In genomic region chr4:132982999-132983398, GRCm38 (mm10) we compare ENCODE assay signal across 11 mouse cellular contexts. TPM values are rescaled to one million over a fixed set of nuclear protein-coding genes. Genes with fewer than 3 reads are reported as not detected.
DNase-seq lines count a peak whose midpoint lies in the region; ATAC-seq and TF ChIP-seq lines count a peak whose summit lies in the region.
"Had no signal": no experiment of that assay in that cellular context is flagged by ENCODE, and none has a peak within 500 bp of the region (broad histone marks: within the 10 kb centered on the region; RNA-seq: fewer than 3 reads in every experiment).

No protein-coding gene starts in this region.

- H3K9me3 ChIP-seq in intestine, embryonic 14.5 days (ENCODE audit: control insufficient read depth, low read length): no peaks in the 10 kb centered on the region
- no peaks in the 10 kb centered on the region for H3K9me3 ChIP-seq in intestine, postnatal 0 days (ENCODE audit: control insufficient read depth)

- no peaks in the 10 kb centered on the region for H3K36me3 ChIP-seq in intestine, embryonic 14.5 days (ENCODE audit: control insufficient read depth, insufficient read depth, low read length)
- H3K36me3 ChIP-seq in intestine, postnatal 0 days (ENCODE audit: control insufficient read depth, insufficient read depth): no peaks in the 10 kb centered on the region; the same call in 1 of the 2 replicates

- H3K9ac ChIP-seq in intestine, embryonic 14.5 days (ENCODE audit: low read length): no peak overlapping the region
- no peak overlapping the region for H3K9ac ChIP-seq in intestine, postnatal 0 days (ENCODE audit: low read depth, low read length)

- no peak for ATAC-seq in intestine, embryonic 14.5 days (replicated peaks; ENCODE audit: low FRiP score, low TSS enrichment, low read depth)
- ATAC-seq in intestine, postnatal 0 days: no peak
- ATAC-seq in granulocyte monocyte progenitor cell, adult 5-6 weeks (replicated peaks; ENCODE audit: poor library complexity, severe bottlenecking): peak; percentile 93
- peak; percentile 81 for ATAC-seq in monocyte, adult 5-6 weeks (replicated peaks; ENCODE audit: insufficient number of reproducible peaks, low FRiP score, low TSS enrichment, poor library complexity, severe bottlenecking)

- peaks cover 8% of the 10 kb centered on the region; the same call in 1 of the 2 replicates for H3K4me1 ChIP-seq in intestine, embryonic 14.5 days (replicated peaks; ENCODE audit: control insufficient read depth, insufficient read depth, low read length)
- H3K4me1 ChIP-seq in intestine, postnatal 0 days (replicated peaks; ENCODE audit: control insufficient read depth, insufficient read depth, low read length): no peaks in the 10 kb centered on the region

- no peak overlapping the region for H3K4me2 ChIP-seq in intestine, embryonic 14.5 days (ENCODE audit: low read length)
- no peak overlapping the region for H3K4me2 ChIP-seq in intestine, postnatal 0 days (replicated peaks; ENCODE audit: low read depth)

- 74% methylated on average over 6 of the region's 6 CpGs for WGBS in intestine, embryonic 14.5 days
- WGBS in intestine, postnatal 0 days: 56% methylated on average over 6 of the region's 6 CpGs

- peak overlapping the region; percentile 2; the same call in 1 of the 2 replicates for H3K27ac ChIP-seq in intestine, embryonic 14.5 days (ENCODE audit: low read depth)
- no peak overlapping the region for H3K27ac ChIP-seq in intestine, postnatal 0 days (ENCODE audit: low read depth, low read length)

- H3K27me3 ChIP-seq in intestine, embryonic 14.5 days (replicated peaks; ENCODE audit: control insufficient read depth, insufficient read depth, low read length): no peaks in the 10 kb centered on the region
- no peaks in the 10 kb centered on the region for H3K27me3 ChIP-seq in intestine, postnatal 0 days (replicated peaks; ENCODE audit: control insufficient read depth, insufficient read depth, low read length)

- DNase-seq in intestine, embryonic 14.5 days (ENCODE audit: low spot score): no peak
- peak; percentile 36 for DNase-seq in testis, postnatal 10 days (ENCODE audit: low spot score)
- no peak for DNase-seq in testis, postnatal 14 days (ENCODE audit: low spot score)
- no peak for DNase-seq in layer of hippocampus, adult 11-12 months (ENCODE audit: low spot score)
- no peak for DNase-seq in frontal cortex, postnatal 14 days (ENCODE audit: low spot score in 2 of 2)
- DNase-seq: kidney, postnatal 10 days; right cerebral cortex, postnatal 25 days had no signal

- TF ChIP-seq CTCF in intestine, postnatal 0 days (IDR thresholded peaks at IDR 0.05; ENCODE audit: low read depth): no peak

- H3K4me3 ChIP-seq in intestine, embryonic 14.5 days (ENCODE audit: low read depth, low read length): no peak overlapping the region
- H3K4me3 ChIP-seq in intestine, postnatal 0 days (ENCODE audit: low read depth, low read length): no peak overlapping the region

RNA-seq across cellular contexts. Expression of gene Fgr, which starts 9.1 kb away (rescaled TPM):
- 0.62 and 0.99 TPM in 2 replicates for polyA plus RNA-seq in intestine, embryonic 14.5 days (2014; fragmentation: Nextera tagmentation; extraction: Ambion mirVana)
- 2.0 and 2.4 TPM in 2 replicates for polyA plus RNA-seq in intestine, postnatal 0 days (2015; fragmentation: Nextera tagmentation; extraction: Ambion mirVana)
- not detected in 2 replicates for total RNA-seq in granulocyte monocyte progenitor cell, adult 5-6 weeks (2014; fragmentation: Nextera tagmentation)
- total RNA-seq in granulocyte monocyte progenitor cell, adult 5-6 weeks (2017): 0.99 and 2.4 TPM in 2 replicates
- 266 TPM in 3 replicates for total RNA-seq in monocyte, adult 5-6 weeks (2017)
- polyA plus RNA-seq: neural tube, embryonic 14.5 days had no signal

RNA-seq across cellular contexts. Expression of gene Ahdc1, which starts 28.1 kb away (rescaled TPM):
- polyA plus RNA-seq in intestine, embryonic 14.5 days (2014; fragmentation: Nextera tagmentation; extraction: Ambion mirVana): 7.3 and 8.1 TPM in 2 replicates
- polyA plus RNA-seq in intestine, postnatal 0 days (2015; fragmentation: Nextera tagmentation; extraction: Ambion mirVana): 2.4 and 3.1 TPM in 2 replicates
- total RNA-seq in granulocyte monocyte progenitor cell, adult 5-6 weeks (2014; fragmentation: Nextera tagmentation): 1.3 and 4.7 TPM in 2 replicates
- total RNA-seq in granulocyte monocyte progenitor cell, adult 5-6 weeks (2017): 0.26 and 0.93 TPM in 2 replicates
- 2.8 to 13.7 TPM (median 3.3 TPM) in 3 replicates for total RNA-seq in monocyte, adult 5-6 weeks (2017)

Comparison
In these comparisons a context has a peak if more than half of its experiments do, and no peak if none do; other contexts are left out.
1. ATAC-seq: peak in granulocyte monocyte progenitor cell, adult 5-6 weeks (single experiment) and monocyte, adult 5-6 weeks (single experiment); none in intestine, embryonic 14.5 days (single experiment) and intestine, postnatal 0 days (single experiment).
2. RNA of gene Fgr, which starts 9.1 kb away (total RNA-seq): 266 TPM in monocyte, adult 5-6 weeks; 0.99 to 2.4 TPM in granulocyte monocyte progenitor cell, adult 5-6 weeks; every median in the first group is over 10 times any median in the second.